Mouse (Mus musculus) heart, adult 2 months (tissue): Measurements from ENCODE around the gene Tsks. TPM values are rescaled to one million over a fixed set of nuclear protein-coding genes. Genes with fewer than 3 reads are reported as not detected.
A peak's percentile ranks its signal among the peaks of the same experiment; 100 is the strongest.

Experiments used
- DNase-seq, 2 experiments: peaks; one replicate each; pipeline ENCODE4 v3.0.0; 2021
- H3K27ac ChIP-seq: fragments of 200-600 bp; 2 replicates; pipeline ENCODE4 v1.8.1; 2022
- H3K27me3 ChIP-seq: fragments of 200-500 bp; 2 replicates; pipeline ENCODE4 v1.6.1; 2012; ENCODE audit warnings: mild to moderate bottlenecking, low read length, inconsistent platforms, mixed read lengths; ENCODE audit not compliant: control insufficient read depth, insufficient read depth
- H3K36me3 ChIP-seq: fragments of 200-500 bp; 2 replicates; pipeline ENCODE4 v1.6.1; 2012; ENCODE audit warnings: low read length, inconsistent platforms; ENCODE audit not compliant: control insufficient read depth, insufficient read depth
- H3K4me1 ChIP-seq: fragments of 200-500 bp; 2 replicates; pipeline ENCODE4 v1.6.1; 2011; ENCODE audit warnings: low read length; ENCODE audit not compliant: control insufficient read depth, insufficient read depth
- H3K4me3 ChIP-seq: fragments of 200-600 bp; 2 replicates; pipeline ENCODE4 v1.8.1; 2022
- H3K79me2 ChIP-seq: fragments of 200-500 bp; replicated peaks from 2 replicates; pipeline ENCODE4 v1.6.1; 2012; ENCODE audit warnings: mild to moderate bottlenecking, inconsistent platforms, low read length, moderate library complexity, mixed read lengths; ENCODE audit not compliant: control insufficient read depth, insufficient read depth
- H3K9ac ChIP-seq: fragments of 200-500 bp; 2 replicates; pipeline ENCODE4 v1.6.1; 2012; ENCODE audit warnings: low read depth, mild to moderate bottlenecking, control low read depth, inconsistent platforms, low read length, mixed read lengths
- CTCF ChIP-seq: fragments of 200-600 bp; IDR thresholded peaks from 2 replicates; pipeline ENCODE4 v1.8.1; 2022; ENCODE audit warnings: antibody characterized with exemption, mild to moderate bottlenecking, moderate library complexity
- EP300 ChIP-seq: fragments of 200-500 bp; IDR thresholded peaks from 2 replicates; pipeline ENCODE4 v1.6.1; 2011; ENCODE audit warnings: low read depth, low read length, control low read depth; ENCODE audit not compliant: insufficient read depth
- POLR2A ChIP-seq: fragments of 200-500 bp; IDR thresholded peaks from 2 replicates; pipeline ENCODE4 v1.6.1; 2011; ENCODE audit warnings: mild to moderate bottlenecking, low read depth, low read length, control low read depth; ENCODE audit not compliant: insufficient read depth
- WGBS: fragments of 180-500 bp; shearing (Covaris S2); methylation state at CpG from one replicate; pipeline ENCODE4 v1.1.7; 2018; 5-methylcytosine and 5-hydroxymethylcytosine counted together
- intact Hi-C: fragments of 180-260 bp; cut with DNase I; formaldehyde crosslinking; loops from one replicate; pipeline ENCODE4 v1.15.1; 2025
- polyA plus RNA-seq: library from polyadenylated mRNA; depleted of rRNA; stranded (reverse); fragments of >200 nt; gene quantifications from 2 replicates; pipeline ENCODE4 v1.2.3, GENCODE M21; 2012
- total RNA-seq, 2 experiments: library from RNA; stranded (reverse); gene quantifications; 2 replicates each; pipeline ENCODE4 v1.2.3; 2021

Gene Tsks
- total and polyA plus RNA-seq, 3 experiments = 1.5 TPM; not detected in 2

GRCm38 (mm10) chr7:44973415-44974130, 30.6 kb downstream of the Tsks start:
- H3K27ac ChIP-seq = no peak overlapping the region
- H3K4me3 ChIP-seq = peak overlapping the region; percentile 21
- H3K27me3 ChIP-seq = no peaks in the 10 kb centered on the region
- intact Hi-C loops = no loop called here
- no peak for TF ChIP-seq CTCF
- TF ChIP-seq POLR2A = no peak
- no peak for TF ChIP-seq EP300
- no peaks in the 10 kb centered on the region for H3K79me2 ChIP-seq
- peaks cover 3% of the 10 kb centered on the region; the same call in 1 of the 2 replicates for H3K4me1 ChIP-seq
- no peak for DNase-seq
- WGBS = 44% methylated on average over 14 of the region's 14 CpGs
- no peaks in the 10 kb centered on the region for H3K36me3 ChIP-seq
- H3K9ac ChIP-seq = peak overlapping the region; percentile 16; the same call in 1 of the 2 replicates

DNA sequence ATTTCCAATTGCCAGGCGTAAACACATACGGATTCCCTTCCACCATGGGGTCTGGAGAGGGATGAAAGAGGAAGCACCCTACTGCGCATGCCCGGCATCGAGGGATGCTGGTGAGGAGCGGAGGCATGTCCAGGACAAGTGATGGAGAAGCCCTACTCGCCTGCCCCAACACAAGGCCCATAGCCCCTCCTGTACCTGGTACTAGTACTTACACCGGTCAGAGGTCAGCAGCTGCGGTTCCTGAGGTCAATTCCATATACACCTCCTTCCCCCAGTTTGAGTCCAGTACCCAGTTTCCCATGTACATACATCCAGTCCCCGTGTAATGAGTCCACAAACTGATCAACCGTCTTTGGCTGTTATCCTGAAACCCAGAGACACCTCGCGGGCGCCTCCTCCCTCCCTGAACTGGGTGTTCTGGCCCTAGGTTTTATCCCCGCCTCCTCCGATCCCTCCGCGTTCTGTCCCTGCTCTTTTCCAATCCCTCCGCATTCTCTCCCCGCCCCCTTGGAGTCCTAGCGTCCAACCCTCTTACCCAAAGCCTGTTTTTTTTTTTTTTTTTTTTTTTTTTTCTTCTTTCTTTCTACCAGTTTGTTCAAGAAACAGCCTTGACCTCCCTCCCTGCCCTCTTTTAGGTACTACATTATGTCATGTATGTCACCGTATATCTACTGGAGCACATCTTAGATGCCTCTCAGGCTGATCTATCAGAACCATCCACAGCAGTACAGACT, 31.5 kb downstream of the Tsks start, which contains the start of gene Cpt1c:
Gene Cpt1c, minus strand, starts transcription at position 469 of the 734 bp plus-strand sequence.
- WGBS = 4% methylated on average over 22 of the region's 22 CpGs
- H3K79me2 ChIP-seq = no peaks in the 10 kb centered on the region
- peak within 1 kb of the TSS; percentile 53 for H3K4me3 ChIP-seq
- TF ChIP-seq CTCF (no peak), POLR2A (peak; percentile 57; the same call in 1 of the 2 replicates), EP300 (no peak)
- DNase-seq = peak; percentile 80
- intact Hi-C loops = no loop called here
- no peaks in the 10 kb centered on the region for H3K27me3 ChIP-seq
- peaks cover 3% of the 10 kb centered on the region; the same call in 1 of the 2 replicates for H3K4me1 ChIP-seq
- peak within 1 kb of the TSS; percentile 40 for H3K9ac ChIP-seq
- no peaks in the 10 kb centered on the region for H3K36me3 ChIP-seq
- peak within 1 kb of the TSS; percentile 68 for H3K27ac ChIP-seq

GRCm38 (mm10) chr7:44975117-44975419, 32.1 kb downstream of the Tsks start:
- no peaks in the 10 kb centered on the region for H3K36me3 ChIP-seq
- 38% methylated on average over 6 of the region's 6 CpGs for WGBS
- no peaks in the 10 kb centered on the region for H3K27me3 ChIP-seq
- TF ChIP-seq POLR2A = no peak
- TF ChIP-seq CTCF = no peak
- no peak for TF ChIP-seq EP300
- H3K4me3 ChIP-seq = no peak overlapping the region
- no peaks in the 10 kb centered on the region for H3K79me2 ChIP-seq
- no peak overlapping the region for H3K27ac ChIP-seq
- H3K4me1 ChIP-seq = peaks cover 3% of the 10 kb centered on the region; the same call in 1 of the 2 replicates
- intact Hi-C loops = no loop called here
- DNase-seq = no peak
- no peak overlapping the region for H3K9ac ChIP-seq

DNA sequence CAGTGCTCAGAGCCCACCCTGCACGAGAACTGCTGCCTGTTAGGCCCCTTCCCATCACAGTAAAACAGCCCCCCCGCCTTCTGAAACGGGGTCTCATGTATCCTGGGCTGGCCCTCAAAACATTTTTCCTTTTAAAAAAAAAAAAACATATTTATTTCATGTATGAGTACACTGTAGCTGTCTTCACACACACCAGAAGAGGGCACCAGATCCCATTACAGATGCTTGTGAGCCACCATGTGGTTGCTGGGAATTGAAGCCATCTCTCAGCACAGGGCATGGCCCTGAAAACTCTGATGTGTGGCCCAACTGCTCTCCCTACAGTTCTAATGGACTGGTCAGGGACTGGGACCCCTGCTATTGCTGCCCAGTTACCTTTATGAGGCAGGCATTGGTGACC, 35.3 kb downstream of the Tsks start:
- Histone ChIP-seq H3K9ac (no peak overlapping the region), H3K4me1 (peaks cover 3% of the 10 kb centered on the region), H3K27me3 (no peaks in the 10 kb centered on the region), H3K27ac (no peak overlapping the region), H3K36me3 (no peaks in the 10 kb centered on the region), H3K79me2 (no peaks in the 10 kb centered on the region), H3K4me3 (no peak overlapping the region)
- 91% methylated on average over 3 of the region's 3 CpGs for WGBS
- TF ChIP-seq EP300 = no peak
- TF ChIP-seq POLR2A = no peak
- no peak for DNase-seq
- intact Hi-C loops = no loop called here

- Histone ChIP-seq H3K36me3 (no peaks in the 10 kb centered on the region), H3K4me1 (peaks cover 2% of the 10 kb centered on the region), H3K4me3 (no peak overlapping the region), H3K9ac (no peak overlapping the region), H3K27me3 (no peaks in the 10 kb centered on the region), H3K79me2 (peaks cover 3% of the 10 kb centered on the region), H3K27ac (no peak overlapping the region)
- intact Hi-C loops = loop anchor here (5.0 kb wide), 2 partner anchors 156 to 221 kb away; partner anchors contain the start of genes Ccdc155, Flt3l and Gm45713
- 91% methylated on average over 8 of the region's 8 CpGs for WGBS
- no peak for DNase-seq
- TF ChIP-seq CTCF (no peak), POLR2A (no peak), EP300 (no peak)
These were observed 38.5 kb downstream of the Tsks start for GRCm38 (mm10) chr7:44981539-44981938.

DNA sequence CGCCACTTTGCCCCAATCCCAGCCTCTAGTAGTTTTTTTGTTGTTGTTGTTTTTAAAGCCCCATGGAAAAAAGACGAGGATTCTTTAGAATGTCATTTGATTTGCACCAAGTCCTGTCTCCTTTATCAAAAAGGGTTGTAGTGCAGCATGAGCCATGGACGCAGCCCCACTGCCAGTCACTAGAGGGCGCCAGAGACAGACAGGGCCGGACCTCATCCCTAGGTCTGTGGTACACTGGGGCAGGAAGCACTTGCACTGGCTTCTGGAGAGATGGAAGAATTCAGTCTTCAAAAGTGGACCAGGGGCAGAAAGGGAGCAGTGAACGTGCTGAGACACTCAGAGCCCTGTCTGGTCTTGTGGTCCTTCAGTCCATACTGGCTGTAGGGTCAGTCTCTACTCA, 40.1 kb downstream of the Tsks start:
- Histone ChIP-seq H3K36me3 (no peaks in the 10 kb centered on the region), H3K4me3 (no peak overlapping the region), H3K79me2 (peaks cover 3% of the 10 kb centered on the region), H3K9ac (no peak overlapping the region), H3K4me1 (peaks cover 6% of the 10 kb centered on the region), H3K27me3 (no peaks in the 10 kb centered on the region), H3K27ac (no peak overlapping the region)
- peak; percentile 99 for TF ChIP-seq CTCF
- no peak for TF ChIP-seq POLR2A
- peak; percentile 89 for TF ChIP-seq EP300
- WGBS = 23% methylated on average over 6 of the region's 6 CpGs
- intact Hi-C loops = loop anchor here (1.0 to 5.0 kb wide), 3 partner anchors 85 to 219 kb away; partner anchors contain the start of genes Ccdc155, Flt3l and Gm45713
- DNase-seq = peak; percentile 84 to 90
